Mouse (Mus musculus) spleen, postnatal 10 days (tissue): ENCODE measurements at regions not wholly inside any gene's neighbourhood (a gene's known extent, or its start where the extent isn't known, plus 50 kb on each side); places are given as distances from the start of the nearest gene placed in this dataset.

Experiments used
- DNase-seq, 2 experiments: peaks; one replicate each; pipeline ENCODE4 v3.0.0; 2021 to 2022; ENCODE audit warnings: low spot score in 2 of 2

- no peak for DNase-seq
These were observed 80.0 kb downstream of the Tbx4 start for GRCm38 (mm10) chr11:85966207-85966606.

GRCm38 (mm10) chr11:85970287-85970686 lies 84.1 kb downstream of the Tbx4 start:
- DNase-seq, result no peak

DNA sequence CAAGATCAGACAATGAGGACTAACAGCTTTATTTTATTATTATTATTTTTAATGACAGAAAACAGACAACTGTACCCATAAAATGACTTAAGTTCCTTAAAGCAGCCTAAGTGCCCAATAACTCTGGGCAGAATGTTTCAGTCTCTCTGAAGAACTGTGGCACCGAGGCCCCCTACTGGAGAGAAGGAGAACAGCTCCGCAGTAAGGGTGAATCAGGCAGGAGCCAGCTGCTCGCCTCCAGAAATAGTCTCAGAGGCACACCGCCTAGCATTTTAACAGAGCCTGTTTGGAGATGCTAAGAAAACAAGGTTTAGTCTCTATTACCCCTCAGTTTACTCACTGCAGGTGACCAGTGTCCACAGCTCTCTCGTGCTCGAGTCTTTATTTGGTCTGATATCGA lies 86.2 kb downstream of the Tbx4 start:
- peak; percentile 21 to 68 for DNase-seq

GRCm38 (mm10) chr11:85973736-85974135 lies 87.5 kb downstream of the Tbx4 start:
- DNase-seq, result no peak

DNA sequence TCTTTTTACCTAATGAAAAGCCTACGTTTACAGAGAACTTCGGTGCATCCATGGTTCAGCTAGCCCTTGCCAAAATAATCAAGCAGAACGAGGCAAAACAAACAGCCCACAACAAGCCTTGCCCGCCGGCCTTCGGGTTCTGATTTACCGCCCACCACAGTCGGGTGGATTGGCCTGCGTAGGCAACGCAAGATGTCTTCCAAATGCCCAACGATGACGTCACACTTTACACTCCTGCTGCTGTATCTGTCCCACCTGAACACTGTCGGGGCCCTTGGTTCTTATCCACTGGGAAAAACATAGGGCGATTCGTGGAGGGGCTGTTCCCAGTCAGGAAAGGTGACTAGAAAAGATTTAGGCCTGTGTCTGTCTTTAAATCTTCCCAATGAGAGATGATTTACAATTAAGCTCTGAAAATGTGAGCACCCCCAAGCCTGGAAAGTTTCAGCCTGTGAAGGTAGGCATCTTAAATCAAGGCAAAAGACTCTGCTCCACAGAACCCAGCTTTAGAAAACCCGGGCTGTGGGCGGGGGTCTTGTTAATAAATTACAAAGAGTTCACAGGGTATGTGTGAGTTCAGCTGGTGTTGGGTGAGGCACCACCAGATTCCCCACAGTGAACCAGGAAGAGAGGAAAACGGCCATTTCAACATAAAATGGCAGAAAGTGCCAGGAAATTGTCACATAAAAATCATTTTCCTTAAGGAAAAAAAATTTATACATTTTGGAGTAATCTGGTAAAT lies 90.6 kb downstream of the Tbx4 start:
- DNase-seq, result no peak

DNA sequence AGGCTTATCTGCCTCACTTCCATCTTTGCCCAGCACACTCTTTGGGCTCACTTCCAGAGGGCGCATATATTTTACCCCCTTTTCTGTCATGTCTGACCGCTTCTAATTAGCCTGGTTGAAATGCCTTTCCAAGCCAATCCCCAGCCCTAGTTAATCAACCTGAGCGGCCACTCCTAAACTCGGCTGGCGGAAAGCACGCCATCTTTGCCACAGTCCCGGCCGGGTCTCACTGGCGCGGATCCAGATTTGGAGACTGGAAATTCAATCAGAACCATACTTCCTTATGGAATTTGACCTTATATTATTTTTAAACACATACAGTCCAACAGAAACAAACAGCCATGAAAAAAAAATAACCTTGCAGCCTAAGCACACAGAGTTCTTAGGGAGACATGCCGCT lies 94.2 kb downstream of the Tbx4 start:
- DNase-seq, result no peak

- DNase-seq, result no peak
These were observed 95.3 kb downstream of the Tbx4 start for GRCm38 (mm10) chr11:85981561-85981960.

DNA sequence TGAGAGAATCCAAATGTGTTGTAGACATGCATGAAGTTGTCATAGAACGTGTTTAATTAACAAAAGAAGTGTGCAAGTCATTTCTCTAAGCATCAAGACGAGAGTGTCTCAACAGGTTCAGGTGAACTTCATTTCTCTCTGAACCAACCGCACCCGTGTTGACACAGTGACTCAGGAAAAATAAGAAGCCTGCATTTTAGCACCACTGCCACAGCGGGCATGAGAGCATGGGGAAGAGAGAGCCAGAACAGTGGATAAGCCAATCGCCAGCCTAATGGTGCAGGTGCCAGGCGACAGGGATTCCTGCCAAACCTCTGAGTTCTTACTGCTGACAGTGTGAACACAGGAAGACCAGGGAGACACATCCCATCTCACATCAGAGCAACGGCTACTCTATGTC lies 100.1 kb downstream of the Tbx4 start:
- DNase-seq, result no peak

DNA sequence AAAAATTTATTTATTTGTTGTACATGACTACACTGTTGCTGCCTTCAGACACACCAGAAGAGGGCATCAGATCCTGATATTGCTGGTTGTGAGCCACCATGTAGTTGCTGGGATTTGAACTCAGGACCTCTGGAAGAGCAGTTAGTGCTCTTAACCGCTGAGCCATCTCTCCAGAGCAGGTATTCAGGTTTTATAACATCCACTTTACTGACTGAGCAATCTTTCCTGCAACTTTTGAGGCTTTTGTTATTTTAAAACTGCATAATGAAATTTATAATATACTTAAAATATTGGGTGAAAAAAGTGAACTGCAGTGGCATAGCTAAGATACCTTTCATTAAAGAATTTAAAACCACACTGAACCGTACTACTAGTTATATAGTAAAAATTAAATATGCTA lies 101.0 kb downstream of the Tbx4 start:
- no peak for DNase-seq

DNA sequence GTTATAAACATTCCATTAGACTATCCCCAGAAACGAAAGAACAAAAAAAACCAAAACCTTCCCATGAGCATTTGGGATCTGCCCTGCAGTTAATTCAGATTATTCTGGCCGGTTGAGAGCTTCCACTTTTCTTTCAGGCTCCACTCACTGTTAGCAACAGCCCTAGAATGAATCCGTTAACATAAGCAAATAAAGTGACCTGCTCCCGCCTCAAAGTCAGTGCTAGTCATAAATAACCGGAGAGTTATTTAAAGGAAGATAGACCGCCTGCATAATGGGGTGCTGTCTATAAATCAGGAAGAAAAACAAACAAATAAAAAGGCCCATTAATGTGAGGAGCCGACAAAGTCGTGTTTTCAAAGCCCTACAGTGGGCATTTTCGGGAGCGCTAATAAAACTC lies 103.3 kb downstream of the Tbx4 start:
- no peak for DNase-seq

- DNase-seq, result peak in 1 of 2 experiments; percentile 41
These were observed 103.8 kb downstream of the Tbx4 start for GRCm38 (mm10) chr11:85989940-85990493.

DNA sequence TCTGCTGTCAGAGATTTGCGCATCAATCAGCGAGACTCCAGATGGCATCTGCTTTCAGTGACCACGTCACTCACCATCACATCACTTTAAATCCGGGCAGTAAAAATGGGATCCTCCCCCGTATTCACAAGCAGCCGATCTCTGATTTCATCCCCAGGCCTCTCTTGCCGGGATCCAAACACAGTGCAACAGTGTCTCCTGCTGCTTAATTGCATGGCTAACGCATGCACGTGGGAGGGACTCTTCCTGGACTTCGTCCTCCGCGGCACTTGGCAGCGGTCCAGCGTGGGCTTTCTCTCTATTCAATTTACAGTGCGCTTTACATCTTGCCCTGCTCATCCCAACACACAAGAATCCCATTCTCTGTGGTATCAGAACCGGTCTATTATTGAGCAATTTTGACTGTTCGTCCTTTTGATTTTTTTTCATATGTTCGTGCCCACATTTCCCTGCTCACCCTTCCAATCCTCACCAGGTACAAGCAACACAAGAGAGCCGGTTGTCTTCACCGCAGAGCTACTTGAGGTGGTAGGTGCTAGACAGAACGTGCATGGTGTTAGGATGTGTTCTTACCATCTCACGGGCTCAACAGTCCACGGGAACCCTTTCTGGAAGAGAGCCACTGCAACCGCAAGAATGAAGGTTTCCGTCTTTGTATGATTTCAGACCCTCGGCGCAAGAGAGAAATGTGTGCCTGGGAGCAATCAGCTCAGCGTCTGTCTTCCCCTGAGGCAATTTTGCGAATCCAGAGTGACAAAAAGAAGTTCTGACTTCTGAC lies 109.3 kb downstream of the Tbx4 start:
- DNase-seq, result no peak

DNA sequence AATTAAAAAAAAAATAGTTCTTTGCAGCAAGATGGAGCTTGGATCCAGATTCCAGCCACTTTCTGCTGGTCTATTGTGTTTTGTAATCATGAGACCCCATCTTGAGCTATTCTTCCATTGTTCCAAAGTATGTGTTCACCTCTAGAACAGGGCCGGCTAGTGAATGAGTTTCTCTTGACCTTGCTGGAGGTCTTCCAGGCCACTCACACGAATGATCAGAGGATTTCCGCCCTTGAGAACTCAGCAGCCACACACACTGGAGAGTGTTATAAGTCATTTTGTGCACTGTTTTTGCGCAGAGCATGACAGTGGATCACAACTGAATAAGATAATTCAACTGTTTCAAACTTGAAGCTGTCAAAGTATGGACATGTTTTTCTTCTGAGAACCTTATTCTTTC lies 110.5 kb downstream of the Tbx4 start:
- no peak for DNase-seq

DNA sequence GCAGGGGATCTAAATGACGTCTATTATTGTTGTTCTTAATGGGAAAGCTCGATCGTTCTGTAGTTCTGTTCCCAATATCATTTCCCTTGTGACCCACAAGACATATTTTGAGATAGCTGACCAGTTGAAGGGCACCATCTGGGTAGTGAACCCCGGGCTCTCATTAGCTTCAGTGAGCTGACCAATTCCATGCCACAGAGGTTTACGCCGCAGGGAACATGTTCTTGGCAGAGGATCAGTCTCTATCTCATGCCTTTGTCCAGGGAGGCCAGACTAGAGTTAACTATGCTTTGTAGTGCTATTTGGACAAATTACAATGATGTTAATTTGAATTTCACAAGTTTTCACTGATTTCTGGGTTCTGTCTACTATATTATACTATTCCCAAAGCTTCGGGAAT lies 117.1 kb downstream of the Tbx4 start:
- DNase-seq, result no peak

GRCm38 (mm10) chr11:86005284-86005683 lies 119.1 kb downstream of the Tbx4 start:
- no peak for DNase-seq

DNA sequence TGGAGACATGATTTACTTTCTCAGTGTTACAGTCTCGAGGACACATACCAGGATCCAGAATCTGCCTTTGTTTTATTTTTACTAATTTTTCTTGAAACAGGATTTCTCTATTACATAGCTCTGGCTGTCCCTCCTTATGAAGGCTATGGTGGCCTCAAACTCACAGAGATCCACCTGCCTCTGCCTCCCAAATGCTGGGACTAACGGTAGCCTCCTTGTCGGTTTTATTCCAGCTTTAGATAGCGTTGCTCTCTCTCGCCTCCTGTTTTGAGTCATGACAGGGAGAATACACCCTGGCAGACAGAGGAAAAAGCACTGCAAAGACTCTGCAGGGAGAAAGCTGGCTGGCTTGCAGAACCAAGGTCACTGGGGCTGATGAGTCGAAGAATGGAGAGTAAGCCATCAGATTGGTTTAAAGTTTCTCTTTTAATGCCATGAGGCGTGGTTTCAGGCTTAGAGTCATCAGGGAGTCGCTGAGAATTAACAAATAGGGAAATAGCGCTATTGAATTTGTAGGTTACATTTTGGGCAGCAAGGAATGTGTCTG lies 119.8 kb downstream of the Tbx4 start:
- no peak for DNase-seq

- DNase-seq, result no peak
These were observed 120.6 kb downstream of the Tbx4 start for GRCm38 (mm10) chr11:86006859-86007258.
